Mouse (Mus musculus) spleen, postnatal 36 days (tissue): ENCODE measurements around the gene Gm5426.
"Not testable (repeated sequence)": the region's sequence is repeated elsewhere in the genome, so short reads cannot be mapped to it uniquely, and the experiment has no call there.

Experiments used
- DNase-seq, 2 experiments: peaks; one replicate each; pipeline ENCODE4 v3.0.0; 2022; ENCODE audit warnings: low spot score in 2 of 2, mixed read lengths in 1 of 2

Gene Gm5426

DNA sequence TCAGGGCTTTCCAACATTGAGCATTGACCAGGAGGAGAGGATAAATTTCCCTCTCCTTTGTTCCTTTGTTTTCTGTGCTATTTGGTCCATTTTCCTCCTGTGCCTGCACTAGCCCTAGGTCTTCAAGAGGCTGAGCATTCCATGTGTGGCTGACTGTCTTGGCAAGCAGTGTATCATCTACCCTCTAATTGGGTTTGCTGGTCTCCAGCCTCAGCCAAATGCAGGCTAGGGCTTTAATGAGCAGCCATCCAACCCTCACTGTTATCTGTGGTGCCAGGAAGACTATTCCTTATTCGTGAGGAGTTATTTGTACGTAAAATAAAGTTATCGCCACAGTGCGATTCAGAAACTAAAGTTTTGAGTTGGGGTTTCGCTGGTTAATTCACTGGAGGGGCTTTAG is 2.2 kb downstream of the Gm5426 start:
- no peak for DNase-seq

DNA sequence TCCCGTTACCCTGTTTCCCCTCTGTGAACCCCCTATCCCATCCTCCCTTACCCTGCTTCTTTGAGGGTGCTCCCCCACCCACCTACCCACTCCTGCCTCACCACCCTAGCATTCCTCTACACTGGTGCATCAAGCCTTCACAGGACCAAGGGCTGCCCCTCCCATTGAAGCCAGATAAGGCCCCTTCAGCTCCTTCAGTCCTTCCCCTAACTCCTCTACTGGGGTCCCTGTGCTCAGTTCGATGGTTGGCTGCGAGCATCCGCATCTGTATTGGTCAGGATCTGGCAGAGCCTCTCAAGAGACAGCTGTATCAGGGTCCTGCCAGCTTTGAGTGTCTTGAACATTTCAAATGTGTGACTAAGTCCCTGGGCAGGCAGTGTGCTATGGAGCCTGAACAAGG is 2.9 kb downstream of the Gm5426 start:
- not testable (repeated sequence) for DNase-seq

DNA sequence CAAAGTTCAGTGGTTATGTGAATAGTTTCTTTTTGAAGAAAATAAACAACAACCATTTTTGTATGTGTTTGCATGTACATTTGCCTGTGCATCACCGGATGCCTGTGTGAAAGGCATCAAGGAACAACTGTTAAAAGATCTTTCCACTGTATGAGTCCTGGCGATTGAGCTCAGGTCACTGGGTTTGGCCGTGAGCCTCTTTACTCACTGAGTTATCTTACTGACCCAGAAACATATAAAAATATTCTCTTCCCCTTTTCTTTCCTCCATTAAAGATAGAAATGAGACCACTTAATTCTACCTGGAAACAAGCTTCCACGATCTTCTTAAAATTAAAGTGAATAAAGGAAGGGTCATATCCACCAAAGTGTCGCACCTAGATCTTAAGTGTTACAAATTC is 10.2 kb downstream of the Gm5426 start:
- no peak for DNase-seq

DNA sequence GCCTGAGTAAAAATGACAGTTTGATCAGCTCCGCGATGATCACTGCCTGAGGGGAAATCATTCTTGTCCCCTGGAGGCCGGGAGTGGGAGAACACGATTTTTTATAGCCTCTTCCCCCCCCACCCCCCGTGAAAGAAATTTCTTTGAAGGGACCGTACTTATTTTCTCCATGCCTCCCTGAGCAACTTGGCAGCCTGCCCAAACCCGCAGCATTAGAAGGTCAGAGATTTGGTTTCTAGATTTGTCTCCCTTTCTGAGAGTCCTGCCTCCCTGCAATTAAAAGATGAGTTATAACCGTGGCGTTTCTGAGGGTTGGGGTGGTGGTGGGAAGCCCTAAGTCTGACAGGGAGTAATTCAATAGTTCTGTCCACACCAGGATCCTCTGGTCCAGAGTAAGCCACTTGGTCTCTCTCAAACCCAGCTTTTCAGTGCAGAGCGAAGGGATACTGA is 11.9 kb downstream of the Gm5426 start:
- peak; percentile 11 to 22 for DNase-seq

DNA sequence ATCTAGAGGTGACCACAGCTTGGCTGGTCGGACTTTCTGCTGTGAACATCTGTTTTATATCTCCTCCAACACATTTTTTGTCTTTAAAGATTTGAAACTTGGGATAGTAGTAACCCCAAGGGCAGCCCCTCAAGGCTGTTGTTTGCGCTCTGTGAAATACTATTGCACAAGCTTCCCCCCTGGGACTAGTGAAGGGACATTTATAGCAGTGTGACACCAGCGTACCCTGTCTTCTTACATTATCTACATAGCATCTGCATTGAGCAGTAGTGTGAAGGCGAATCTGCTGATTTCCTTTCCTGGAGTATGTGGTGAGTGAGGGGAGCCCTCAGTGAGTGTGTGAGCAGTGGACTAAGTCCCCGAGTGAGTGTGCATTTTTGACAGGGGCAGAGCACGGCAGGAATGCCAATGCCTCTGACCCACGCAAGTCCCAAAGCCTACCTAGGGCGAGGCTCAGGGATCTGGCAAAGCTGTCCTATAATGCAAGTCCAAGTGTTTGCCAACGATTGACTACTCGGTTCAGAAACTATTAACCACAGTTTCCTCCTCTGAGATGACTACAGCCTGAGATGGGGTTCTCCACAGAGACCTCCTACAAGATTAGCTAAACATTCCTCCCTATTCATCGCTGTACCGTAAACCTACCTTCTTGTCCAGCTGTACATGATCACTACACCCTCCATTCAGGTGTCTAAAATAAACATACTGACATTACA is 14.2 kb downstream of the Gm5426 start:
- DNase-seq = no peak

DNA sequence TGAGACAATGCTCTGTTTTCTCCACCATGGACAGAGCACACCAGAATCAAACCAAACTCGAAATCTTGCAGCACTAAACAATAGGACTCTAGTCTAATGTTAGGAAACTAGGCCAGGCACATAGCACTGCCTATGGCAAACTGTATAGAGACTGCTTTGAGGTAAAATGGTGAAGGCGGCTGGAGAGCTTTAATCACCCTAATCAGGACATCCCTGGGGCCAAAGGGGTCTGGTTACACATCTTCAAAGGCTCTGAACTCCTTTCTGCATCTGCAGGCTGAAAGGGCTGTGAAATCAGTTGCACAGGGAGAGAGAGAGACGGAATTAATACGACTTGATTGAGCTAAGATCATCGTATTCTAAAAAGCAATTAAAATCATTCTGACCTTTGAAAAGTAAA is 16.9 kb downstream of the Gm5426 start:
- DNase-seq = no peak

DNA sequence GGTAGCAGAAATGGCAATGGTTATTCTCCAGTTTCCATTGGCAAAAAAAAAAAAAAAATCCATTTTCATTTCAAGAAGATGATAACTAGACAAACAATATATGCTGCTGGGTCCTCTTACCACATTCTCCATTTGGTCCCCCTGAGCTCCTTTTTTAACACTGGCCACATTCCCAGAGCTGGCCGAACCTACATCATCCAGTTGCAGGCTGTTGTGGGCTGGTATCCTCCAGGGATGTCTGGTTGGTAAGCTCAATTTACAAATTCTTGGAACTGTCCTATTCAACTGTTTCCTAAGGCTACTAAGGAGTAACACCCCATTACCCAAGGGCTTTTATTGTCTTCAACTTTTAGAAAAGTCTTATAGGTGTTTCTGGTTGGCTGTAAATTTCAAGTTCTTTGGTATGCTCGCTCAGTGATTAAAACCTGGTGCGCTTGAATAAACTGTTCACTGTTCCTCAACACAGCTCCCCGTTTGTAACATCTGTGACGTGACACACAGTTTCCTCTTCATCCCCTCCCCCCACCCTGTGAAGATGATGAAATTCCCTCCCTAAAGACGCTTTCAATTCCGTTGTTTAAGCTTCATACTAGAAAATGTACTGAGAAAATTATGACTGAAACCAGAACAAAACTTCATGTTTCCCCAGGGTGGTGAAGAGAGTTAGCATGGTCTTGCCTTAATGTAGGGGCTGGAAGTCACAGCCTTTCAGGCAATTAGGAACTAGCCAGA is 26.7 kb downstream of the Gm5426 start:
- no peak for DNase-seq

DNA sequence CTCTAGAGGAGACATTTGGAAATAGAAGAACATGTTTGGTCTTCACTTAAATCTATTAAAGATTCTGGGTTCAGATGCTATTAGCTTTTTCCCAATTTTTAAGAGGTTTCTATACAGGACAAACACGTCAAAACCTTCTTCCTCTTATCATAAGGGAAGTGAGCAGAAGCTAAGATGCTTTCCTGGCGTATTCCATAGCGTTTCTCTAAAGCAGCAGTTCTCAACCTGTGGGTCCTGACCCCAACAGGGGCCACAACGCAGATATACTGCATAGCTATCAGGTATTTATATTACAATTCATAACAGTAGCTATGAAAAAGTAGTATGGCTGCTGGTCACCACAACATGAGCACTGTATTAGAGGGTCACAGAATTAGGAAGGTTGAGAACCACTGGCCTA is 27.4 kb downstream of the Gm5426 start:
- no peak for DNase-seq

DNA sequence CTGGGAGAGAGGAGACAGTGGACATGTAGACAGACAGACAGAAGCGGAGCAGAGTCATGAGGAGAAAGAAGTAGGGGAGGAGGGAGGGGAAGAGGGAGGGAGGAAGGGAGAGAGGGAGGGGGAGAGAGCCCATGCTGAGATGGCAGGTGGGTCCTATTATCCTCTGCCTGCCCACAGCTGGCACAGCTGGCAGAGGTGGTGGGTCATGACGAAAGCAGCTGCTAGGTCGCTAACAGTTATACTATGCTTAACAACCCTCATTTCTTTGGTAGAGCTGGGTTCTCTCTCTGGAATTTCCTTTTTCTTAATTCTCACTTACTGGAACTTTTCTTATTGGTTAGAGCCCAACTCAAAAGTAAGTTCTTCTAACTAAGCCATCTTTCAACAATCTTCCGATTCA is 28.9 kb downstream of the Gm5426 start:
- DNase-seq = no peak

DNA sequence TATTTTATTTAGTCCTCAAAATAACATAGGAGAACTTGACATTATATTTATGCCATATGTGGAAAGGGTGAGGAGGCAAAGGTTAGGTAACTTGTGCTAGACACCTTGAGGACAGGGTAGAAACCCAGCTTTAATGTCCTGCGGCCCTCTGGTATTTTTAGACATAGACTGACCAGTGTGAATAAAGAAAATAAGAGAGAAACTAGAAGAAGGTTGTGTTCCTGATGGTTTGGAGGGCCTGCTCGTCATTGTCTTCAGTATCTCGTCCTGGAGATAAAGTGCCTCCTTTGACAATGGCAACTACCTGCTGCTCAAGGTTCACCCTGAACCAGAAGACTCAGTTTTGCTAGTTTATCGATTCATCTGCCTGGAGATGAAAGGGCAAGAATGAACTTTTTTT is 32.6 kb downstream of the Gm5426 start:
- DNase-seq = no peak

DNA sequence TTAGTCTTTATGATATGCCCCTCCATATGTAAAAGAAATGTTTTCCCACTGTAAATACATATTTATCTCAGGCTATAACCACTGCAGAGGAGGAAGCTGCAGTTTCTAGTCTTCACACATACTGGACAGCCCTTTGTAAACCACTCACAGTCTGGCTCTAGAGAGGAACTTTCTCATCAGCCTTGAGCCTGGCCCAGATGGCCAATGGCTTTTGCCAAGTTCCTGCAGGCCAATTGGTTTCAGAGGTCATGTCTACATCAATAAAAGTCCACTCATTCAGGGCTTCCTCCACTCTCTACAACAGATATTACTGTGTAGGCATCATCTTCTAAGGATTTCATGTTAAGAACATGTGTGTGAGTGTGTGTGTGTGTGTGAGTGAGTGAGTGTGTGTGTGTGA is 35.1 kb downstream of the Gm5426 start:
- DNase-seq = no peak

DNA sequence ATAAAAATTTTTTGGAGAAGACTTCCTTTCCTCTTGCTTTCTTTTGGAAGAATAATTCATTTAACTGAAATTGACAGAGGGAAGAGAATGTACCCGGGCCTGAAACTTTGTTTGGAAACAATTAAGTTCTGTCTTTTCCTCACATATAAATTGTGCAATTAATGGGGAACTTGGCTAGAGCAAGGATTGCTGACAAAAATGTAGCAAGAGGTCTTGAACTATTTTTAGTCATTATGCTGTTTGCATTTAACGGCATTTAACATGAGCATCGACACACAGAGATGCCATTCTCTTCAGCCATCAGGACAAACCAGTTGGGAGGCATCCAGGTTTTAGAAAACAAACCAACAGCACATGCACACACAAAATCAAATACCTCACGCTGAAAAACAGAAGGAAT is 36.6 kb downstream of the Gm5426 start:
- no peak for DNase-seq

DNA sequence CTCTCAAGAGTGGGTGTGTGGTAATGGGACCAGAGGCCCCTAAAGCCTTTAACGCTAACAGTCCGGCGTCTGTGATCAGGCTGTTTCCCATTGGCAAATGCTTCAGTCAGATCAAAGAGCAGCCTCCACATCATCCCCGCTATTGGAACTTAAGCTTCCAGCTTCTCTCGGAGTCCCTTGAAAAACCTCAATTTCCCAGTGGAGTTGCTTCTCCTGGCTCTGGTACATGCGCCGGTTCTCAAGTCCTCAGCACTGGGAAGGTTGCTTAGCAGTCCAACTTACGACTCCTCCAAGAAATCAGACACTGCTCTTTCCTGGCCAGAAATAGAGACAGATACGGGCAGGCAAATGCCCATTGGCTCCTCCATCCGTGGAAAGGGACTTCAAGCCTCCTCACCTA is 37.4 kb downstream of the Gm5426 start:
- no peak for DNase-seq

DNA sequence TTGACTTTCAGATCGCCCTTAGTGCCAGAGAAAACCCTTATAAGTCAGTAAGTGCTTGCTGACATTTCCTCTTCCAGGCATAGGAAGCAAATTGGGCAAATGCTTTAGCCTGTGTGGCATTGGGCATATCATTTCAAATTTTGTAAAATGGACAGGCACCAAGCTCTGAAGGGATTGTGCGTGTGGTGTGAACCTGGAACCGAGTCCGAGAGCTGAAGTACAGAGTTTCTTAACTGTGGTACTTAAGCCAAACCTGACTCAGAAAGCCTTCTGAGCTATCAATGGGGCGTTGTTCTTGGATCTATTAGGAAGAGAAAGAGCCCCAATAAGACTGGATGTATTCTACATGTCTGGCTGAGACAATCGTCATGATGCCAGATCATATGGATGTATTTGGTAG is 40.5 kb downstream of the Gm5426 start:
- no peak for DNase-seq

DNA sequence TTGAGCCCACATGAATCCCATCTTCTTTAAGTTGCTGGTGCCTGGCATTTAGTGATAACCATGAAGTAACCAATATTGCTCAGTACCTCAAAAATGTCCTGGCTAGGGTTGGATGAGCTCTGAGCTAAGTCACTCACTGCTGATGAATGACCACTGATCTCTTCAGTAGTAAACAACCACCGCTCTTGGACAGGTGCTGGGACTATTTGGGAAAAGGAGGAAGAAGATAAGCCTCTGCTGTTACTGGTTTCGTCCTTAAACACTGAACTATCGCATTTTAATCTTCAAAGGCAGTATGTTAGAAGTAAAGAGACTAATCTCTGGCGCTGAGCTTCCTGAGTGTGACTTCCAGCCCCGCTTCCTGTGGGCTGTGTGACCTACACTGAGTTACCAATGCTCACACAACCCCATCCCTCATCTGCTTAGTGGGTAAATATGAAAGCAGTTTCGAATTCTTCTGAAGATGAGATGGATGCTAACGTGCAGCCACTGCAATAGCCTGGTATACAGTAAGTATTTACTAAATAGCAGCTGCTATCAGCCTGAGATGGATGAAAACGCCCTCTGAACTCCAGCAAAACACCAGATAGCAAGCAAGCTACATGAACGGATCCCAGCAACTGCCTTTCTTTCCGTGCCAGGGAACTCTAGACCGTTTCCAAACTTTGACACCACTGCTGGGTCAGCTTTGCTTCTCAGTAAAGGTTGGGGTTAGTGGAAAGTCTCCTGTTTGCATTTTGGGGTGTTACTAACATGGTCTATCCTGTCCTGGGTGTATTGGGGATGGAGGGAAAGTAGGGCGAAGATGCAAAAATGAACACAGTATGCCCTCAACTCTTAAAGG is 44.4 kb downstream of the Gm5426 start:
- DNase-seq = peak in 1 of 2 experiments; percentile 22

DNA sequence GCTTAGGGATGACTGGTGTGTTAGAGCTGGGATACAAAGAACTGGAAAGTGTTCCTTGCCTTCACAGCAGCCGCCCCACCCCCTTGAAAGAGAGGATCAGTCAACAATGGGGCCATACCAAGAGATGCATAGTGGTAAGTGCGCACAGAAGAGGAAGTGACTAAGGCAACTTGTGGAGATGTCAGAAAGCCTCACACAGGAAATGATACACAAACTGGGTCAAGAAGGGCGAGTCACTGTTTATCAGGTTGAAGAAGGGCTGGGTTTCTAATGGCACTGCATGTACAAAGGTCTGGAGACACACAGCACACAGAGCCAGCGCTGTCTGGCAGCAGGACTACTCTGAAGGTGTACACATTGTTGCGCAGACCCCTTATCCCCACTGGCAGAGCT is 45.0 kb downstream of the Gm5426 start:
- DNase-seq = peak; percentile 50 to 63

DNA sequence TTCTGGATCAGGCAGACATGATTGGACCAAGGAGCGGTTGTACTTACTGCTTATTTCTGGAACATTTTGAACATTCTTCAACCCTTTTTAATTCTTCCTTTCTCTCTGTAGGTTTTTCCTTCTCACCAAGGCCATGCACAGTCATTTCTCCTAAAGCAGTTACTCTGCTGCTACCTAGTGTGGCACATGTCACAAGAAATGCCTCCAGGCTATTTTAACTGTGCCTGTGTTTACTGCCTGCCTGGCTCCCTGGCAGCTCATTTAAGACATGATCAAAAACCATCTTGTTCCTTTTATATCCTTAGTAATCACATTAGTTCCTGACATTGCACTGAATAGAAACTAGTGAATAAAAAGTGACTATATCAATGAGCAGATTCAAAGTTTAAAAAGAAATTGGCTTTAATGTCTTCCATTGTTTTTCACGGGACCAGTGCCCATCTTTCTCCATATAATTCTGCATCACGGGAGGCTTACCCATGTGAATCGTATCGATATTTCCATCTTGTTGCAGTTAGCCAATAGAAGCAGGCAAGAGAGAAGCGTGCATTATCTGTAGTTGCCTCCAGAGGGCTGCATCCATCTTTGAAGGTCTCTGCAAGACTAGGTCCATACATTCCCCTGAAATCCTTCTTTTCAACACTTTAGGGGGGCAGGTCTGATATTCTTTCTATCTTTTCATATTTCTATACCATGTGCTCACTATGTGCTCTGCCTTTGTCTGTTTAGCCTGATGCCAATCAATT is 45.7 kb downstream of the Gm5426 start:
- DNase-seq = no peak

DNA sequence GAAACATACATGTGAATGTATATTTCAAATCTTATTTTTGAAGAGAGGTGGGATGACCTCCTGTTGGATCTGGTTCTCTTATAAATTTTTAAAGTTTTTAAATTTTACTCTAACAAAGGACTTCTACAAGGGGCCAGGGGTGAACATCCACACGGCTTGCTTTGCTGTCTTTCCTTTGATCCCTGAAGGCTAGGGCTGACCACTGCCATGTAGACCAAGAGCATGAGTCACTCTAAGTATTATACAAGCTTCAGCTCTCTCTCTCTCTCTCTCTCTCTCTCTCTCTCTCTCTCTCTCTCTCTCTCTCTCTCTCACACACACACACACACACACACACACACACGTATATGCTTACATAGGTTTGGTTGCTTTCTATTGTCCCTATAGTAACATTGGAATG is 48.6 kb downstream of the Gm5426 start:
- no peak for DNase-seq

DNA sequence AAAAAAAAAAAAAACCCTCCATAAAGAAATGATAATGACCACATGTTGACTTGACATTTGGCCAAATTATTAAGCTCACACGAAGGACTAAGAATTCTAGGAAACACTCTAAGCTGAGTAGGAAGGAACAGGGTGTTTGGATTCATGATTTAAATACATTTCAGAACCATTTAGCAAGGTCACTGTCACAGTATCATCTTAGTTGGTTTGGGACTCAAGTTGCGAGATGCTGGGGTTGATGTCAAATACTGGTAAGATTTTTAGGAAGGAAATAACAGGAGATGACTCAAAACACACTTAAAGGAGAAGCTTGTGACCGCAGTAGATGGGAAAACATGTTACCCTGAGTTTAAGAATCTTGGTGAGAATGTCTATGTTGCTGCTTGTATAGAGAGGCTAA is 49.2 kb downstream of the Gm5426 start:
- DNase-seq = no peak
